ENCODE assay signal across 9 mouse cellular contexts in genomic region chr9:18779476-18779875, GRCm38 (mm10). TPM values are rescaled to one million over a fixed set of nuclear protein-coding genes. Genes with fewer than 3 reads are reported as not detected.
A peak's percentile ranks its signal among the peaks of the same experiment; 100 is the strongest.
DNase-seq lines count a peak whose midpoint lies in the region; ATAC-seq lines count a peak whose summit lies in the region.
"Had no signal": no experiment of that assay in that cellular context is flagged by ENCODE, and none has a peak within 500 bp of the region (broad histone marks: within the 10 kb centered on the region; RNA-seq: fewer than 3 reads in every experiment).

No protein-coding gene starts in this region.

- no peak overlapping the region for H3K4me3 ChIP-seq in hindbrain, embryonic 11.5 days (ENCODE audit: low read depth, low read length)
- no peak overlapping the region for H3K4me3 ChIP-seq in midbrain, embryonic 13.5 days (replicated peaks)
- H3K4me3 ChIP-seq in intestine, embryonic 15.5 days (replicated peaks): no peak overlapping the region
- H3K4me3 ChIP-seq in liver, embryonic 11.5 days (ENCODE audit: low read depth, low read length): no peak overlapping the region
- H3K4me3 ChIP-seq: lung, embryonic 15.5 days had no signal

- H3K9ac ChIP-seq in hindbrain, embryonic 11.5 days (ENCODE audit: low read depth, low read length): no peak overlapping the region
- no peak overlapping the region for H3K9ac ChIP-seq in midbrain, embryonic 13.5 days (replicated peaks)
- no peak overlapping the region for H3K9ac ChIP-seq in intestine, embryonic 15.5 days
- H3K9ac ChIP-seq in liver, embryonic 11.5 days (ENCODE audit: low read depth, low read length): no peak overlapping the region
- H3K9ac ChIP-seq: lung, embryonic 15.5 days had no signal

- no peaks in the 10 kb centered on the region for H3K36me3 ChIP-seq in hindbrain, embryonic 11.5 days (ENCODE audit: control insufficient read depth, insufficient read depth, low read length)
- no peaks in the 10 kb centered on the region for H3K36me3 ChIP-seq in midbrain, embryonic 13.5 days
- H3K36me3 ChIP-seq in intestine, embryonic 15.5 days: no peaks in the 10 kb centered on the region
- H3K36me3 ChIP-seq in liver, embryonic 11.5 days (ENCODE audit: control insufficient read depth, insufficient read depth, low read length): no peaks in the 10 kb centered on the region
- H3K36me3 ChIP-seq: lung, embryonic 15.5 days had no signal

- H3K27me3 ChIP-seq in hindbrain, embryonic 11.5 days (ENCODE audit: control insufficient read depth, insufficient read depth, low read length): no peaks in the 10 kb centered on the region
- no peaks in the 10 kb centered on the region for H3K27me3 ChIP-seq in midbrain, embryonic 13.5 days
- H3K27me3 ChIP-seq in intestine, embryonic 15.5 days (replicated peaks): no peaks in the 10 kb centered on the region
- no peaks in the 10 kb centered on the region for H3K27me3 ChIP-seq in liver, embryonic 11.5 days (replicated peaks; ENCODE audit: control insufficient read depth, insufficient read depth, low read length)
- H3K27me3 ChIP-seq: lung, embryonic 15.5 days had no signal

- WGBS in hindbrain, embryonic 11.5 days: 63% methylated on average over 24 of the region's 24 CpGs
- 67% methylated on average over 24 of the region's 24 CpGs for WGBS in midbrain, embryonic 13.5 days
- 68% methylated on average over 24 of the region's 24 CpGs for WGBS in intestine, embryonic 15.5 days
- 65% methylated on average over 24 of the region's 24 CpGs for WGBS in liver, embryonic 11.5 days

- DNase-seq in frontal cortex, postnatal 25 days (ENCODE audit: low spot score in 2 of 2): no peak
- peak; percentile 56 for DNase-seq in ZHBTc4 (ENCODE audit: low read depth, low spot score)
- DNase-seq in hindbrain, embryonic 11.5 days (ENCODE audit: low spot score): peak; percentile 1
- no peak for DNase-seq in liver, embryonic 11.5 days (ENCODE audit: low spot score)
- no peak for DNase-seq in spleen, postnatal 14 days (ENCODE audit: low spot score in 2 of 2)

- ATAC-seq in frontal cortex, adult (ENCODE audit: low TSS enrichment): peak; percentile 52
- peak; percentile 69 for ATAC-seq in hindbrain, embryonic 11.5 days (ENCODE audit: low FRiP score)
- ATAC-seq in midbrain, embryonic 13.5 days: peak; percentile 78
- ATAC-seq in intestine, embryonic 15.5 days: no peak
- no peak for ATAC-seq in liver, embryonic 11.5 days (replicated peaks; ENCODE audit: low FRiP score)

- no peaks in the 10 kb centered on the region for H3K4me1 ChIP-seq in hindbrain, embryonic 11.5 days (replicated peaks; ENCODE audit: control insufficient read depth, insufficient read depth, low read length)
- H3K4me1 ChIP-seq in midbrain, embryonic 13.5 days (replicated peaks): no peaks in the 10 kb centered on the region
- H3K4me1 ChIP-seq in intestine, embryonic 15.5 days (replicated peaks): no peaks in the 10 kb centered on the region
- no peaks in the 10 kb centered on the region for H3K4me1 ChIP-seq in liver, embryonic 11.5 days (replicated peaks; ENCODE audit: control insufficient read depth, insufficient read depth, low read length)
- H3K4me1 ChIP-seq: lung, embryonic 15.5 days had no signal

- no peak overlapping the region for H3K27ac ChIP-seq in hindbrain, embryonic 11.5 days (ENCODE audit: low read depth, low read length)
- H3K27ac ChIP-seq in midbrain, embryonic 13.5 days: no peak overlapping the region
- no peak overlapping the region for H3K27ac ChIP-seq in intestine, embryonic 15.5 days
- H3K27ac ChIP-seq in liver, embryonic 11.5 days (ENCODE audit: low read depth, low read length): no peak overlapping the region
- H3K27ac ChIP-seq: lung, embryonic 15.5 days had no signal

- H3K4me2 ChIP-seq in hindbrain, embryonic 11.5 days (replicated peaks; ENCODE audit: low read depth, low read length): no peak overlapping the region
- H3K4me2 ChIP-seq in midbrain, embryonic 13.5 days (replicated peaks): peak overlapping the region; percentile 17
- H3K4me2 ChIP-seq in intestine, embryonic 15.5 days (replicated peaks): no peak overlapping the region
- no peak overlapping the region for H3K4me2 ChIP-seq in liver, embryonic 11.5 days
- H3K4me2 ChIP-seq: lung, embryonic 15.5 days had no signal

- no peaks in the 10 kb centered on the region for H3K9me3 ChIP-seq in hindbrain, embryonic 11.5 days (ENCODE audit: control insufficient read depth, low read length)
- 0 out of 2 replicates have a peak, but pooled peaks cover 3% of the 10 kb centered on the region for H3K9me3 ChIP-seq in midbrain, embryonic 13.5 days
- no peaks in the 10 kb centered on the region for H3K9me3 ChIP-seq in intestine, embryonic 15.5 days
- no peaks in the 10 kb centered on the region for H3K9me3 ChIP-seq in liver, embryonic 11.5 days (ENCODE audit: control insufficient read depth, low read length)
- H3K9me3 ChIP-seq: lung, embryonic 15.5 days had no signal

RNA-seq across cellular contexts. Expression of gene Olfr24, which starts 15.7 kb away (rescaled TPM):
- polyA plus RNA-seq in hindbrain, embryonic 11.5 days (2014; fragmentation: Nextera tagmentation; extraction: Ambion mirVana): not detected in 2 replicates
- polyA plus RNA-seq in midbrain, embryonic 13.5 days (2015; fragmentation: Nextera tagmentation; extraction: Ambion mirVana): not detected in 2 replicates
- not detected in 2 replicates for polyA plus RNA-seq in intestine, embryonic 15.5 days (2015; fragmentation: Nextera tagmentation; extraction: Ambion mirVana)
- polyA plus RNA-seq in liver, embryonic 11.5 days (2014; fragmentation: Nextera tagmentation; extraction: Ambion mirVana): not detected in 2 replicates
- polyA plus RNA-seq: lung, embryonic 15.5 days had no signal

RNA-seq across cellular contexts. Expression of gene Olfr828, which starts 39.9 kb away (rescaled TPM):
- not detected in 2 replicates for polyA plus RNA-seq in hindbrain, embryonic 11.5 days (2014; fragmentation: Nextera tagmentation; extraction: Ambion mirVana)
- polyA plus RNA-seq in midbrain, embryonic 13.5 days (2015; fragmentation: Nextera tagmentation; extraction: Ambion mirVana): not detected in 2 replicates
- polyA plus RNA-seq in intestine, embryonic 15.5 days (2015; fragmentation: Nextera tagmentation; extraction: Ambion mirVana): not detected in 2 replicates
- not detected in 2 replicates for polyA plus RNA-seq in liver, embryonic 11.5 days (2014; fragmentation: Nextera tagmentation; extraction: Ambion mirVana)
- polyA plus RNA-seq: lung, embryonic 15.5 days had no signal

Comparison
In these comparisons a context has a peak if more than half of its experiments do, and no peak if none do; other contexts are left out.
1. ATAC-seq: peak in frontal cortex, adult (single experiment), hindbrain, embryonic 11.5 days (single experiment) and midbrain, embryonic 13.5 days (single experiment); none in intestine, embryonic 15.5 days (single experiment) and liver, embryonic 11.5 days (single experiment).
2. DNase-seq: peak in ZHBTc4 (single experiment) and hindbrain, embryonic 11.5 days (single experiment); none in frontal cortex, postnatal 25 days (0 of 2), liver, embryonic 11.5 days (single experiment) and spleen, postnatal 14 days (0 of 2).